Mouse (Mus musculus) megakaryocyte-erythroid progenitor cell, adult 5-6 weeks (primary cell): Measurements from ENCODE around the gene Vps51. TPM values are rescaled to one million over a fixed set of nuclear protein-coding genes. Genes with fewer than 3 reads are reported as not detected.
"Not testable (repeated sequence)": the region's sequence is repeated elsewhere in the genome, so short reads cannot be mapped to it uniquely, and the experiment has no call there.

Experiments used
- ATAC-seq: replicated peaks from 2 replicates; pipeline ENCODE4 v1.8.0; 2016; ENCODE audit warnings: mild to moderate bottlenecking, inconsistent platforms; ENCODE audit not compliant: severe bottlenecking, poor library complexity, low FRiP score, low TSS enrichment
- total RNA-seq, 2 experiments: library from RNA; stranded (forward) in 1 of 2; stranded (reverse) in 1 of 2; fragments of 200-1000, 215-1000 nt in 1 of 2; fragments of >200 nt in 1 of 2; fragmentation: Nextera tagmentation in 1 of 2; gene quantifications; 2 replicates each; pipeline ENCODE4 v1.2.3; 2014 to 2017

Gene Vps51
- total RNA-seq, 2 experiments from 2014 or later: 33.9 to 61.4 TPM

DNA sequence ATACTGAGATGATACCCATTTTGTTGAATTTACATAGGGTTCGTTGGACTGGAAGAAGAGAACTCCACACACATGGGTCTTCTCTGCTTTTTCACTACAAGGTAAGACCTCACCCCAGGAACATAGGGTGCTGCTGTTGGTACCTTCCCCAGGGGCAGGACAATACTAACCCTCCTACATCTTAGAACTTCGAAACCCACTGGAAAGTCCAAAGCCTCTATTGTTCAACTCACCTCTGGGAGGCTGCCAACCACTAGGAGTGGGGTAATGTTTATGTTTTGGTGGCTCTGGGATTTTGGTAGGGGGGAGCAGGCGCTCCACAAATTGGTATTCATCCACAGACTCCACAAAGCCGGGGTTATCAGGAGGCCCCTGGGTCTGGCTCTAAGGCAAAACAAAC lies 20.3 kb downstream of the Vps51 start:
- no peak for ATAC-seq

GRCm38 (mm10) chr19:6054296-6054695 lies 22.7 kb downstream of the Vps51 start:
- ATAC-seq: no peak

GRCm38 (mm10) chr19:6052516-6052915 lies 24.5 kb downstream of the Vps51 start:
- ATAC-seq: no peak

- peak; percentile 24 for ATAC-seq
These were observed 28.2 kb downstream of the Vps51 start for GRCm38 (mm10) chr19:6048681-6049410.

DNA sequence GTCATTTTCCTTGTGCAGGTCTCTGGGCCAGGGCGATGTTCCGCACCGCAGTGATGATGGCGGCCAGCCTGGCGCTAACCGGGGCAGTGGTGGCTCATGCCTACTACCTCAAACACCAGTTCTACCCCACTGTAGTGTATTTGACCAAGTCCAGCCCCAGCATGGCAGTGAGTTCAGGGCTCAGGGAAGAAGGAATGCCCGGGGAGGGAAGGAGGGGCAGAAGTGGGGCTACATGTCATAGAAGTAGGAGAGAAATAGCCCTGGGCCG lies 29.2 kb downstream of the Vps51 start:
- no peak for ATAC-seq

DNA sequence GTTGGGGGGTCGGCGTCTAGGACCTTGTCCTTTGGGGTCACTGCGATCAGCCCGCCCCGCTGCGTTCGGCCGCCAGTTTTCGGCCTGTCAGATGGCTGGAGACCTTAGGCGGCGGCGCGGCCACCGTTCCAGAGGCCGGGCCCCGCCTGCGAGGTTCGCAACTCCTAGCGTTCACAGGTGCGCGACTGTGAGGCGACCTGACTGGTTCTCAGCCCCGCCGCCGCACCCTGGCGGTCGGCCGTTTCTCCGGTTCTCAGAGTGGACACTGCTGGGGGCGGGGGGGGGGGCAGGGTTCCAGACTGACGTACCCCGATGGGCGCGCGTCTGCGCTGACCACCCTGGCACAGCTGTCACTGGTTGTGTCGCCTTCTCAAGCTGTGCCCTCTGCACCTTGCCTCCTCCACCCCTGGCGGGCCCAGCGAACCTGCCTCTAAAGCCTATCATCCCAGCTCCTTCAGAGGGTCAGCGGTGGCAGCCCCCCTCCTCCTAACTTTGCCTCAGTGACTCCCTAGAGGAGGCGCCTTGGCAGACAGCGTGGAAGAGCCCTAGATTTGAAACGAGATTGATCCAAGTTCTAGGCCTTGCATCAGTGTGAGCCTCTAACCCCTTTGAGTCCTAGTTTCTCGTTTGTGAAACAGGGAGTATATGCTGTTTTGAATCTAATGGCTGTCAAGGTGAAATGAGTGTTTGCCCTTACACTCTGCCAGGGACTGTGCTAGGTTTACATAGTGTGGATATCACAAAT lies 29.7 kb downstream of the Vps51 start:
- ATAC-seq: no peak

DNA sequence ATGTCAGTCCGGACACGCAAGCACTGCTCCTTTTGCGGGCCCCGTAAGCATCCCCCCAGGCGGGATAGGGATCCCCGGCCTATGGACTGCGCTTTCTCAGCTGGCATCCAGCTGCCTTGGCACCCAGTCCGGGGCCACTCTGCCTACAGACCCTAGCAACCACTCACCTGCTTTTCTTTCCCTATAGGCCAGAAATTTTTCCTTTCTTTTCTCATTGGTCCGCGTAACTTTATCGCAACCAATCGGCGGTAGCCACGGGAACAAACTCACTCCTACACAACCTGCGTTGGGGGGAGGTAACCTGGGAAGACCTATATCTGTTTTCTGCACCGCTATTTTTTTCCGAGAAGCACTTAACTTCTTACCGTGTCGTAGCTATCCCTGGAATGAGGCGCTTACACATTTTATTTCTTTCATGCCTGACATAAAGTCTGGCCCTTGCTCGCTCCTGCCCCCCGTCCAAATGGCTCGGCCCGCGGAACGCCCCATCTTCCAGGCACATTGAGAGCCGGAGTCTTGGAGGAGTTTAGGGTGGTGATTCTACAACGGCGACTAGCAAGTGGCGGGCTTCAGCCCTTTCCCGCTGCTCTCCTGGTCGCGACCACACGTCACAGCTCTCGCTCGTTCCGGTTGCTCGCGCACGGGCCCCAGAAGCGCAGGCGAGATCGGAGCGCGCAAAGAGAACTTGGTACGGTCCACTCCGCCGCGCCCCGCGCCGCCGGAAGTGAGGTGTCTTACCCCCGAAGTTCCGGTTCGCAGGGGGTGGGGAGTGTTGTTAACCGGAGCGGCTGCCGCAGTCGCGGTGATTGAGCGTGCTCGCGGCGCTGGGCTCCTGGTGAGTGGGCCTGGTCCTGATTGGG lies 30.5 kb downstream of the Vps51 start, which contains the start of gene Syvn1:
Gene Syvn1, plus strand, starts transcription at position 283 of the 860 bp plus-strand sequence.
- peak; percentile 77 for ATAC-seq

DNA sequence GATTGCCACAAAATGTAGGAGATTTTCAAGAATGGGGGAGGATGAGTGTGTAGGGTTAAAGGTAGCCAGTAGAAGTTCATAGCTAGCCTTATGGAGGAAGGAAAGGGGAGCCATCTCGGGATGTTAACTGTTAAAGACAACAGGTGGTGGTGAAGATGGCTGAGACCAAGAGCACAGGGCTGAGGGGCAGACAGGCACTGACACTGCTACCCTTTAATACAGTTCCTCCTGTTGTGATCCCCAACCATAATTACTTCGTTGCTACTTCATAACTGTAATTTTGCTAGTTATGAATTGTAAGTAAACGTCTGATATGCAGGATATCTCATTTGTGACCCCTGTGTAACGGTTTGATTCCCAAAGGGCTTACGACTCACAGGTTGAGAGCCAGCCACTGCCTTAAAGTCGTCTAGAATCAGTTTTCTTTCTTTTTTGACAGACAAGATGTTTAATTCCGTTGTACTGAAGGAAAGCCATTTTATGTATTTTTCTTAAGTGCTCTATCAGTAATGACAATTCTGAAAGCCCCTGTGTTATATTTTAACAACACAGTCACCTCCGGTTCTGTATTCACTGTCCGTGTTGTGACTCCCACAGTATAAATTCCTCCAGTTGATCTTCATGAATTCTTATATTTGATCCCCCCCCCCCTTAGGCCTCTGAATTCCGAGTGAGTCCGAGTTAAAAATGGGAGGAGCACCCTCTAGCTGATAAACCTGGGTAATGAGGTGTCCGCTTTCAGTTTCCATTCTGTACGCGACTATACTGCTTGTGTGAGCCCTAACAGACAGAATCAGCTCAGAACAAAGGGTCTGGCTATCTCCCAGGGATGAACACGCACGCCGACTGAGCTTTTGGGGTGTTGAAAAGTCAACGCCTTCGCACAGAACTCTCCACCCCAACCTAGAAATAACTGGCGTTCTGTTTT lies 31.4 kb downstream of the Vps51 start:
- ATAC-seq: peak; percentile 32

GRCm38 (mm10) chr19:6044102-6044501 lies 32.9 kb downstream of the Vps51 start:
- not testable (repeated sequence) for ATAC-seq

DNA sequence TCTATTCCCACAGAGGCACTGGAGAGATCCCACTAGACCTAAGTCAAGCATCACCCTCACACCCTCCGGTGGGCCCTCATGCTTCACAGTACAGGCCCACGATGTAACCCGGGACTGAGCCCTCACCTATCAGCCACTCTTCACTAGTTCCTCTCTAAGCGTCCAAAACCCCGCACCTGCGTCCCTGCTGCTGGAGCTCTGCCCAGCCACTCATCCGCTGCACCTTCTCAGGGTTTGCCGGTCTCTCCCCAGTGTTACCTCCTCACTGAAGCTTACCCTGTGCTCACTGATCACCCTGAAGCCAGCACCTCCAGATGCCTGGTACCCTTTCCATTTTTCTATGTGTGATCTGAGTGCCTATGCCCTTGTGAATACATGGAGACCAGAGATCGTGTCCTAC lies 34.7 kb downstream of the Vps51 start:
- no peak for ATAC-seq

- no peak for ATAC-seq
These were observed 37.0 kb downstream of the Vps51 start for GRCm38 (mm10) chr19:6040002-6040401.

GRCm38 (mm10) chr19:6038326-6038725 lies 38.7 kb downstream of the Vps51 start:
- ATAC-seq: no peak

- no peak for ATAC-seq
These were observed 39.3 kb downstream of the Vps51 start for GRCm38 (mm10) chr19:6037695-6038094.

GRCm38 (mm10) chr19:6035966-6036585 lies 41.0 kb downstream of the Vps51 start:
- ATAC-seq: no peak

- no peak for ATAC-seq
These were observed 46.3 kb downstream of the Vps51 start for GRCm38 (mm10) chr19:6030520-6031280.

GRCm38 (mm10) chr19:6029426-6029825 lies 47.6 kb downstream of the Vps51 start:
- no peak for ATAC-seq

DNA sequence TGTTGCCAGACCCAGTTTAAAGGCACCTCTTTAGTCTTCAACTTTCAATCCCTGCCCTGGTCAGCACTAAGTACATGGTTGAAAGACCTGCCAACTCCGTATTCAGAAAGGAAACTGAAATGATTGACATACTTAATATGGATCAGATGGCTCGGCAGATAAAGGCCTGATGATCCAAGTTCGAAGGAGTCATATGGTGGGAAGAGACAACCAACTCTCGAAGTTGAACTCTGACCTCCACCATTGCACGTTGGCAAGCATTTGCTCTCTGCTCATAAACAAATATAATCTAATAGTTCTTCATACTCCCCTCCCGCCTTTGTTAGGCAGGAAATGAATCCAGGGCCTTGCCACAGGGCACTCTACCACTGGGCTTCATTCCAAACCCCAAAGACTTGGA lies 48.0 kb downstream of the Vps51 start:
- ATAC-seq: no peak

DNA sequence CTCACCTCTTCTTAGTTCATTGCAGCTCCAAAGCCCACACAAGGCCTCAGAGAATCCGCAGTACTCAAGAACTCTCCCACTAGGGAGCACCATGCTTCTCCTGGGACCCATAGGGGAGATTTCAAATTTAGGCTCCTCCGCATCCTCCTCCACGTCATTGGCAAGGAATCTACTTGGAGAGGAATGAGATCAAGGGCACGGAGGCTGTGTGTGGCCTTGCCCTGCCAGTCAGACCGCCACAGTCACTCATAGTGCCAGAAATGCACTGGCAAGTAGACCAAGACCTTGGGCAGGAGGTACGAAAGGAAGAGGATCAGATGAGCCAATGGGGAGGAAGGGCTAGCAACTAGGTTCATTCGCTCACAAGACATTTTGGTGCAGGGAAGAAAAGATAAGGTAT lies 53.1 kb downstream of the Vps51 start:
- no peak for ATAC-seq
